Mouse (Mus musculus) kidney, embryonic 16.5 days (tissue): ENCODE measurements around the gene Sh3bp4. TPM values are rescaled to one million over a fixed set of nuclear protein-coding genes. Genes with fewer than 3 reads are reported as not detected.

ENCODE experiments used
- ATAC-seq: fragments of 200-750 bp; cut with Nextera tagmentation; 2 replicates; pipeline ENCODE4 v1.8.0; 2017; ENCODE audit warnings: moderate TSS enrichment; ENCODE audit not compliant: low FRiP score, low TSS enrichment
- H3K27ac ChIP-seq: fragments of 300-500 bp; sonication (generic); 2 replicates; pipeline ENCODE4 v1.5.1; 2014; ENCODE audit warnings: low read length
- H3K27me3 ChIP-seq: fragments of 300-500 bp; sonication (generic); 2 replicates; pipeline ENCODE4 v1.6.1; 2014; ENCODE audit warnings: low read length, control low read depth, mixed read lengths; ENCODE audit not compliant: insufficient read depth
- H3K36me3 ChIP-seq: fragments of 300-500 bp; sonication (generic); 2 replicates; pipeline ENCODE4 v1.6.1; 2014; ENCODE audit warnings: low read length, control low read depth, mixed read lengths; ENCODE audit not compliant: insufficient read depth
- H3K4me1 ChIP-seq: fragments of 300-500 bp; sonication (generic); 2 replicates; pipeline ENCODE4 v1.6.1; 2014; ENCODE audit warnings: low read length, control low read depth, mixed read lengths; ENCODE audit not compliant: insufficient read depth
- H3K4me2 ChIP-seq: fragments of 300-500 bp; sonication (generic); replicated peaks from 2 replicates; pipeline ENCODE4 v1.6.1; 2014; ENCODE audit warnings: low read depth, low read length
- H3K4me3 ChIP-seq: fragments of 300-500 bp; sonication (generic); 2 replicates; pipeline ENCODE4 v1.5.1; 2014; ENCODE audit warnings: mild to moderate bottlenecking, low read length
- H3K9ac ChIP-seq: fragments of 300-500 bp; sonication (generic); replicated peaks from 2 replicates; pipeline ENCODE4 v1.6.1; 2014; ENCODE audit warnings: low read length
- H3K9me3 ChIP-seq: fragments of 300-500 bp; sonication (generic); 2 replicates; pipeline ENCODE4 v1.6.1; 2016; ENCODE audit warnings: low read length, control low read depth
- WGBS: fragments of 180-500 bp; shearing (Covaris S2); extraction: QIAGEN DNeasy Blood & Tissue Kit; methylation state at CpG from one replicate; pipeline ENCODE4 v1.1.7; 2014; 5-methylcytosine and 5-hydroxymethylcytosine counted together
- polyA plus RNA-seq: library from polyadenylated mRNA; unstranded; fragments of >200 nt; fragmentation: Nextera tagmentation; extraction: Ambion mirVana; gene quantifications from 2 replicates; pipeline ENCODE4 v1.2.1, GENCODE M21; 2015

Sh3bp4 gene
- polyA plus RNA-seq, 1 experiment from 2014 or later, result 29.1 TPM

- no peak for ATAC-seq
- no peak overlapping the region for H3K9ac ChIP-seq
- no peaks in the 10 kb centered on the region for H3K9me3 ChIP-seq
- H3K27me3 ChIP-seq, result no peaks in the 10 kb centered on the region
- peaks cover 18% of the 10 kb centered on the region for H3K4me1 ChIP-seq
- 96% methylated on average over 6 of the region's 6 CpGs for WGBS
- no peak overlapping the region for H3K27ac ChIP-seq
- H3K36me3 ChIP-seq, result no peaks in the 10 kb centered on the region
- no peak overlapping the region for H3K4me2 ChIP-seq
- no peak overlapping the region for H3K4me3 ChIP-seq
Measured at GRCm38 (mm10) chr1:89163483-89163882, 93.3 kb downstream of the Sh3bp4 start.

GRCm38 (mm10) chr1:89164281-89164680 is 94.1 kb downstream of the Sh3bp4 start:
- H3K36me3 ChIP-seq, result no peaks in the 10 kb centered on the region
- no peaks in the 10 kb centered on the region for H3K27me3 ChIP-seq
- ATAC-seq, result no peak
- no peak overlapping the region for H3K9ac ChIP-seq
- WGBS, result 63% methylated on average over 5 of the region's 5 CpGs
- no peak overlapping the region for H3K27ac ChIP-seq
- no peaks in the 10 kb centered on the region for H3K9me3 ChIP-seq
- H3K4me3 ChIP-seq, result no peak overlapping the region
- H3K4me1 ChIP-seq, result peaks cover 18% of the 10 kb centered on the region
- H3K4me2 ChIP-seq, result no peak overlapping the region

- H3K27ac ChIP-seq, result no peak overlapping the region
- no peaks in the 10 kb centered on the region for H3K36me3 ChIP-seq
- 15% methylated on average over 7 of the region's 7 CpGs for WGBS
- H3K9ac ChIP-seq, result no peak overlapping the region
- no peak overlapping the region for H3K4me2 ChIP-seq
- ATAC-seq, result peak; percentile 65
- no peaks in the 10 kb centered on the region for H3K27me3 ChIP-seq
- peaks cover 18% of the 10 kb centered on the region for H3K4me1 ChIP-seq
- no peaks in the 10 kb centered on the region for H3K9me3 ChIP-seq
- H3K4me3 ChIP-seq, result no peak overlapping the region
Measured at GRCm38 (mm10) chr1:89164685-89165084, 94.5 kb downstream of the Sh3bp4 start.

GRCm38 (mm10) chr1:89166814-89167249 is 96.6 kb downstream of the Sh3bp4 start:
- no peaks in the 10 kb centered on the region for H3K36me3 ChIP-seq
- 22% methylated on average over 9 of the region's 9 CpGs for WGBS
- no peak overlapping the region for H3K4me3 ChIP-seq
- H3K4me1 ChIP-seq, result peaks cover 18% of the 10 kb centered on the region
- 0 out of 2 replicates have a peak, but pooled peaks have one; percentile 15 for ATAC-seq
- no peak overlapping the region for H3K9ac ChIP-seq
- no peak overlapping the region for H3K4me2 ChIP-seq
- H3K9me3 ChIP-seq, result no peaks in the 10 kb centered on the region
- H3K27ac ChIP-seq, result no peak overlapping the region
- H3K27me3 ChIP-seq, result no peaks in the 10 kb centered on the region

- Histone ChIP-seq H3K9me3 (no peaks in the 10 kb centered on the region), H3K4me2 (no peak overlapping the region), H3K4me3 (no peak overlapping the region), H3K27ac (no peak overlapping the region), H3K4me1 (peaks cover 16% of the 10 kb centered on the region), H3K36me3 (no peaks in the 10 kb centered on the region), H3K9ac (no peak overlapping the region), H3K27me3 (no peaks in the 10 kb centered on the region)
- WGBS, result 64% methylated on average over 8 of the region's 8 CpGs
- no peak for ATAC-seq
Measured at GRCm38 (mm10) chr1:89171275-89171767, 101.1 kb downstream of the Sh3bp4 start.

- 39% methylated on average over 7 of the region's 7 CpGs for WGBS
- Histone ChIP-seq H3K9ac (no peak overlapping the region), H3K27ac (no peak overlapping the region), H3K9me3 (no peaks in the 10 kb centered on the region), H3K4me2 (no peak overlapping the region), H3K4me3 (no peak overlapping the region), H3K36me3 (no peaks in the 10 kb centered on the region), H3K4me1 (peaks cover 7% of the 10 kb centered on the region; the same call in 1 of the 2 replicates), H3K27me3 (no peaks in the 10 kb centered on the region)
- no peak for ATAC-seq
Measured at GRCm38 (mm10) chr1:89174621-89175020, 104.4 kb downstream of the Sh3bp4 start.

- Histone ChIP-seq H3K27me3 (no peaks in the 10 kb centered on the region), H3K4me2 (no peak overlapping the region), H3K9ac (no peak overlapping the region), H3K36me3 (no peaks in the 10 kb centered on the region), H3K4me3 (no peak overlapping the region), H3K9me3 (no peaks in the 10 kb centered on the region), H3K27ac (no peak overlapping the region), H3K4me1 (peaks cover 7% of the 10 kb centered on the region; the same call in 1 of the 2 replicates)
- no peak for ATAC-seq
- WGBS, result 77% methylated on average over 2 of the region's 2 CpGs
Measured at GRCm38 (mm10) chr1:89175355-89175754, 105.1 kb downstream of the Sh3bp4 start.

- H3K27me3 ChIP-seq, result no peaks in the 10 kb centered on the region
- H3K4me3 ChIP-seq, result no peak overlapping the region
- WGBS, result 35% methylated on average over 9 of the region's 9 CpGs
- no peak overlapping the region for H3K9ac ChIP-seq
- peaks cover 7% of the 10 kb centered on the region; the same call in 1 of the 2 replicates for H3K4me1 ChIP-seq
- no peaks in the 10 kb centered on the region for H3K9me3 ChIP-seq
- no peaks in the 10 kb centered on the region for H3K36me3 ChIP-seq
- ATAC-seq, result 0 out of 2 replicates have a peak, but pooled peaks have one; percentile 42
- H3K27ac ChIP-seq, result peak overlapping the region; percentile 2; the same call in 1 of the 2 replicates
- H3K4me2 ChIP-seq, result no peak overlapping the region
Measured at GRCm38 (mm10) chr1:89183261-89183831, 113.1 kb downstream of the Sh3bp4 start.

GRCm38 (mm10) chr1:89184111-89184785 is 114.0 kb downstream of the Sh3bp4 start:
- no peaks in the 10 kb centered on the region for H3K27me3 ChIP-seq
- ATAC-seq, result no peak
- no peak overlapping the region for H3K9ac ChIP-seq
- no peak overlapping the region for H3K27ac ChIP-seq
- H3K4me1 ChIP-seq, result peaks cover 9% of the 10 kb centered on the region; the same call in 1 of the 2 replicates
- 90% methylated on average over 6 of the region's 6 CpGs for WGBS
- no peaks in the 10 kb centered on the region for H3K9me3 ChIP-seq
- no peaks in the 10 kb centered on the region for H3K36me3 ChIP-seq
- no peak overlapping the region for H3K4me2 ChIP-seq
- no peak overlapping the region for H3K4me3 ChIP-seq

GRCm38 (mm10) chr1:89184839-89185238 is 114.6 kb downstream of the Sh3bp4 start:
- no peak overlapping the region for H3K4me3 ChIP-seq
- H3K9ac ChIP-seq, result no peak overlapping the region
- H3K9me3 ChIP-seq, result no peaks in the 10 kb centered on the region
- H3K27ac ChIP-seq, result no peak overlapping the region
- no peaks in the 10 kb centered on the region for H3K36me3 ChIP-seq
- no peak overlapping the region for H3K4me2 ChIP-seq
- ATAC-seq, result no peak
- H3K4me1 ChIP-seq, result peaks cover 13% of the 10 kb centered on the region
- H3K27me3 ChIP-seq, result no peaks in the 10 kb centered on the region
